Mouse (Mus musculus) limb, embryonic 12.5 days (tissue): ENCODE data around the gene Cngb1. TPM values are rescaled to one million over a fixed set of nuclear protein-coding genes. Genes with fewer than 3 reads are reported as not detected.

Experiments used
- ATAC-seq: fragments of 200-750 bp; cut with Nextera tagmentation; 2 replicates; pipeline ENCODE4 v1.8.0; 2017; ENCODE audit warnings: low read depth, moderate TSS enrichment; ENCODE audit not compliant: insufficient number of reproducible peaks, insufficient read depth, low FRiP score, low TSS enrichment
- H3K27ac ChIP-seq: fragments of 300-500 bp; sonication (generic); 2 replicates; pipeline ENCODE4 v1.5.1; 2016; ENCODE audit warnings: mild to moderate bottlenecking, moderate library complexity
- H3K27me3 ChIP-seq: fragments of 300-500 bp; sonication (generic); 2 replicates; pipeline ENCODE4 v1.6.1; 2016; ENCODE audit warnings: mild to moderate bottlenecking, moderate library complexity
- H3K36me3 ChIP-seq: fragments of 300-500 bp; sonication (generic); 2 replicates; pipeline ENCODE4 v1.6.1; 2016; ENCODE audit warnings: mild to moderate bottlenecking, moderate library complexity
- H3K4me1 ChIP-seq: fragments of 300-500 bp; sonication (generic); replicated peaks from 2 replicates; pipeline ENCODE4 v1.6.1; 2016
- H3K4me2 ChIP-seq: fragments of 300-500 bp; sonication (generic); 2 replicates; pipeline ENCODE4 v1.6.1; 2016; ENCODE audit warnings: mild to moderate bottlenecking, moderate library complexity
- H3K4me3 ChIP-seq: fragments of 300-500 bp; sonication (generic); replicated peaks from 2 replicates; pipeline ENCODE4 v1.5.1; 2016; ENCODE audit warnings: mild to moderate bottlenecking
- H3K9ac ChIP-seq: fragments of 300-500 bp; sonication (generic); replicated peaks from 2 replicates; pipeline ENCODE4 v1.6.1; 2016; ENCODE audit warnings: mild to moderate bottlenecking, moderate library complexity
- H3K9me3 ChIP-seq: fragments of 300-500 bp; sonication (generic); 2 replicates; pipeline ENCODE4 v1.6.1; 2016; ENCODE audit warnings: mild to moderate bottlenecking, moderate library complexity
- WGBS: fragments of 180-500 bp; shearing (Covaris S2); methylation state at CpG from one replicate; pipeline ENCODE4 v1.1.7; 2016; 5-methylcytosine and 5-hydroxymethylcytosine counted together
- polyA plus RNA-seq: library from polyadenylated mRNA; unstranded; fragments of >200 nt; fragmentation: Nextera tagmentation; extraction: Ambion mirVana; gene quantifications from 2 replicates; pipeline ENCODE4 v1.2.1, GENCODE M21; 2016

Gene Cngb1
- 0.26 TPM in 1 of 2 replicates, not detected in the other for polyA plus RNA-seq

DNA sequence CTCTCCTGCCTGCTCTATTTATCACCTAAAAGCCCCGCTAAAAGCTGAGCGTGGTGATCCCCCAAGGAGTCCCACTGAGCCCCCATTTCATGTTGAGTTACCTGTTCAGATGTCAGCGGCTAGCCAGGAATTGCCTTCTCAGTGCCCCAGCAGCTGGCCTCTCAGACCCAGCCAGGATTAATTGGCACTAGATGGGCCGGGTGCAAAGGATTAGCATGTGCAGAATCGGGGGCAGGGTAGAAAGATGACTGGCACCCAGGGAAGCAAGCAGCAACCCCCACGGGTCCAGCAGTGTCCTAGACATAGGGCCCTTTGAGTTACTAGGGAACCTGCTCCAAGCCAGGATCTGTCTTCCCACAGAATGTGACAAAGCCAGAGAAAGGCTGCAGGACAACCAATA lies at the start of gene Cngb1:
Gene Cngb1, minus strand, starts transcription at position 155 of the 400 bp plus-strand sequence.
- Histone ChIP-seq H3K36me3 (no peaks in the 10 kb centered on the region), H3K27me3 (no peaks in the 10 kb centered on the region; the same call in 1 of the 2 replicates), H3K9ac (no peak within 1 kb of the TSS), H3K4me2 (no peak within 1 kb of the TSS), H3K9me3 (no peaks in the 10 kb centered on the region), H3K4me3 (no peak within 1 kb of the TSS), H3K27ac (no peak within 1 kb of the TSS), H3K4me1 (no peaks in the 10 kb centered on the region)
- ATAC-seq = no peak
- WGBS = 40% methylated on average over 6 of the region's 6 CpGs

DNA sequence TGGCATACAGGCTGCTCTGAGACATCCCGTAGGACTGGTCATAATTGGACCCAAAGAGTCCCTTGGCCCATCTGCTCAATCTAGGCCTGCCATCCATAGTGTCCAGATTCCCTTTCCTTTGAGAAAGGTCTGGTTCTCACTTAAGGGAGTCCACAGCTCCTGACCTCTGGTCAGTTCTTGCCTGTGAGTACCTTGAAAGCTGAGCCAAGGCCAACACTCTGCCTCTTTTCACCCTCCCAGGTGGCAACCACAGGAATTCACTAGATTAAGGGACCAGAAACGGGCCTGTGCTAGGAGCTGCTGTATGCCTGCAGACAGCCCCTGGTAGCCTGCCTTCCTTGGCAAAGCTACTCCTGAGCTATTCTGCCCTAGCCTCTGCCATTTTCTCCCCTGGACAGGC lies 48.2 kb upstream of the Cngb1 start:
- no peaks in the 10 kb centered on the region for H3K9me3 ChIP-seq
- 78% methylated on average over 2 of the region's 2 CpGs for WGBS
- H3K27ac ChIP-seq = no peak overlapping the region
- H3K27me3 ChIP-seq = peaks cover 39% of the 10 kb centered on the region
- peaks cover 23% of the 10 kb centered on the region for H3K4me1 ChIP-seq
- H3K4me3 ChIP-seq = no peak overlapping the region
- ATAC-seq = no peak
- H3K4me2 ChIP-seq = no peak overlapping the region
- H3K36me3 ChIP-seq = no peaks in the 10 kb centered on the region
- no peak overlapping the region for H3K9ac ChIP-seq

DNA sequence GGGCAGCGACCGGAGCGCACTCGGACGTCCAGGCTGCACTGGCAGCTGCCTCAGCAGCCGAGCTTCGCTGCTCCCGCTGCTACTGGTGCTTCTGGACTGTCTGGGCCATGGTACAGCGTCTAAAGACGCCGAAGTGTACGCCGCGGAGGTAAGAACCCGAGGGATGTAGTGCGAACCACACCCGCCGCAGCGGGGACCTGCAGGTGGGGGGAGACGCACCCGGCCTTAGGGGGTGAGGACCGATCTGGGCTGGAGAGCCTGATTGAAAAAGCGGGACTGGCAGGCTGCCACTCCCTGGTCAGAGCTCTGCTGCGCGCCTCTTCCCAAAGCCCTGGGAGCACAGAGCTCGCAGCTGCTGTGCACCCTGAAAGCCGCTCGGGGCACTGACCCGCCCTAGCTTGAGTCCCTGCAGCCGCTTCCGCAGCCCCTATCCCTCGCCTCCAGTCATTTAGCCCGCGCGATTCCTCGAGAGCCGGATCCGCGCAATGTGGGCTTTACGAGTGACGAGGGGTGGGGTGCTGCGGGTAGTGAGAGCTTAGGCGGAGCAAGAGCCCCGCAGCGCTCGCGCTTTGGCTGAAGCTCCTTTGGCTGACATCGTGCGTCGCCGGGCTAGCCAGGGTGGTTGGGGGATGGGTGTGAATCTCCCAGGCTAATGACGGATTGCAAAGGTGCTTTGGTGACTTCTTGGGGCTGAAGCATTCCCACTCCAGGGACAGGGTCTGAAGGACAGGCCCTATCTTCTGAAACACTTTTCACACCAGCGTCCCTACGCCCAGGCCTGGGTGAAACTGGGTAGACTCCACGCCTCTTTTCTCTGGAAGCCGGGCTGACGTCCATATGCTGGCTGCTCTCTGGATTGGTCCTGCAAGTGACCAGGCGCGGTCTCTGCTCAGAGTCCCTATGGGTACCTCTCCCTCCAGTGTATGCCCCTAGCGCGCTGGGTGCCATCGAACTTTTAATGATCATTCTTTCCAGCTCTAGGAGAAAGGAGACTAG lies 46.8 kb upstream of the Cngb1 start:
- Histone ChIP-seq H3K9ac (peak overlapping the region; percentile 83), H3K36me3 (no peaks in the 10 kb centered on the region), H3K27me3 (peaks cover 53% of the 10 kb centered on the region), H3K9me3 (no peaks in the 10 kb centered on the region), H3K4me1 (peaks cover 19% of the 10 kb centered on the region), H3K4me2 (peak overlapping the region; percentile 98), H3K4me3 (peak overlapping the region; percentile 73), H3K27ac (0 out of 2 replicates have a peak overlapping the region, but pooled peaks have one; percentile 62)
- 2% methylated on average over 62 of the region's 62 CpGs for whole genome bisulfite sequencing
- ATAC-seq = peak; percentile 26; the same call in 1 of the 2 replicates

DNA sequence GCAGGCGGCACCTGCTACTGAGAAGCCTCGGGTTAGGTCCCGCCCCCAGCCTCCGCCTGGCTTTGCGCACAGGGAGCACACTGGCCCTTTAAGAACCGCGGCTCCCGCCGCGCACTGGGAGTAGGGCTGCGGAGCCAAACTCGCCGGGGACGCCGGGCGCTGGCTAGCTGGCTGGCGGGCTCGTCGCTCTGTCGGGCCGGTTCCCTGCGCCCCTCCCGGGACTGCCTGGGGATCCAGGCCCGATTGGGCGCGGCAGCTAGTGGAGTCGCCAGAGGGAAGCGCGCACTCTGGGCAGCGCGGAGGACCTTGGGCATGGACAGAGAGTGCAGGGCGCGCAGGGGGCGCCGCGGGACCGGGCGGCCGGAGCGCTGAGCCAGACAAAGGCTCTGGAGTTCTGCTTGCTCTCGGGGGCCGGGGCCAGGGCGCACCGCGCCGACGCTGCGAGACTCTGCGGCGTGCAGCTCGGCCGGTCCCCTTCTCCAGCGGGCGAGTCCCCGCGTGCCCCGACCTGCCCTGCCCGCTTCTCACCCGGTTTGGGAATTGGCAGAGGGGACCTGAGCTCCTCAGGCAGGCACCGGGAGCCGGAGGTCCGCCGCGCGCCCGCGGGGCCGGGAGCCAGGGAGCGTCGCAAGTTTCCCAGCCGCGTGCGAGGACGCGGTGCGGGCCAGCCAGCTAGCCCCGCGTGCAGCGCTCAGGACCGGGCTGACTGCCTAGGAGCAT lies 45.9 kb upstream of the Cngb1 start, which contains the start of gene Mmp15:
Gene Mmp15, plus strand, starts transcription at position 118 of the 720 bp plus-strand sequence.
- Histone ChIP-seq H3K27ac (peak within 1 kb of the TSS; percentile 62; the same call in 1 of the 2 replicates), H3K4me2 (peak within 1 kb of the TSS; percentile 98), H3K27me3 (peaks cover 56% of the 10 kb centered on the region), H3K36me3 (no peaks in the 10 kb centered on the region), H3K9ac (peak within 1 kb of the TSS; percentile 83), H3K4me1 (peaks cover 19% of the 10 kb centered on the region), H3K4me3 (peak within 1 kb of the TSS; percentile 73), H3K9me3 (no peaks in the 10 kb centered on the region)
- WGBS = under 1% methylated on average over 80 of the region's 80 CpGs
- peak; percentile 57 for ATAC-seq

DNA sequence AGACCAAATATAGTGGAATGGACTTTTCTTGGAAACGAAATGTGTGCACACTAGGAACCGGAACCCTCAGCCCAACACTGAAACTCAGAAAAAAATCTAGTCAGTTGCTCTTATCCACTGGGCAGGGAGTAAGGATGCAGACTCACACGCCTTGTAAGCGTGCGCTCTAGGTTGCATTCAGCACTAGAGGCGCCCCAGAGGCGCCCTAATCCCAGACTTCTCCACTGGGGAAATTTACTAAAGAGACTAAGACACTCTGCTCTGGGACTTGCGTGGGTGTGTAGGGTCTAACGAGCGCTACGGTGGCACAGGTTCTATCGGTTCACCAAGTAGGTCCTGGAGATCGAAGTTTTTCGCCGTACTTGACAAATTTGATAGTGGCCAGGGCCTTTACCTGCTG lies 45.1 kb upstream of the Cngb1 start:
- no peak for ATAC-seq
- WGBS = 2% methylated on average over 15 of the region's 15 CpGs
- Histone ChIP-seq H3K4me2 (peak overlapping the region; percentile 98), H3K9me3 (no peaks in the 10 kb centered on the region), H3K27ac (no peak overlapping the region), H3K27me3 (peaks cover 56% of the 10 kb centered on the region), H3K36me3 (no peaks in the 10 kb centered on the region), H3K4me3 (peak overlapping the region; percentile 73), H3K9ac (no peak overlapping the region), H3K4me1 (peaks cover 19% of the 10 kb centered on the region)

DNA sequence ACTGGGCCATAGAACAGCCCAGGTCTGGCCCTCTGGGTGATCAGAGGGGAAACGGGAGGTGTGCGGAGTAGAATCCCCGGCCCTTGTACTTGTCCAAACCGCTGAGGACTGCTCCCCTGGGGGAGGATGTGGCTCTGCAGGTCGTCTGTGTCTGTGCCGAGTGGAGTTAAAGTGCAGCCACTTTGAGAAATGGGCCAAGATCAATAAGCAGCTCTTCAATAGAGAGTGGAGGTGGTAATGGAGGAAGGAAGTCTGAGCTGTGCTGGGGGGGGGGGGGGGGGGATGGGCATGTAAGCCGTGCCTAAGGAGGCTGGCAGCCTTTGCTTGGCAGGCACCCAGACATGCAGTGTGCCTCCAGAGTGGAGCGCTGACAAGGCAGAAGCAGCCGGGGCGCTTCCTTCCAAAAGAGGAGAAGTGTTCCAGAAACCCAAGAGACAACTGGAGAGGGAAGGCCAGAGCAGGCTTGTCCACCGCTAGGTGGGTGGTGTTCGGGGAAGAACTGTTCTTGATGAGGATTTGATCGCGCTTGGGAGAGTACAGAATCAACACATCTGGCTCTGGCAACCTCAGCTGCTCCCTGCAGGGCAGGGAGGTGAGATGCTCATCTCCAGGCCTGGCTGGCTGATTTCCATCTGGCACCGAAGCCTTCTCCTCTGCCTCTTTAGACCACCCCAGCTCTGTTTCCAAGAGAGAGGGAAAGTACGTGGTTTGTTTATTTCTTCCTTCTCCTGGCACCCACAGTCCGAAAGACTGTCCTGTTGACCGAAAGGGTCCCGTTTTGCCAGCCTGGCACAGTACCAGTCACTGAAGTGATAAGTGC lies 42.6 kb upstream of the Cngb1 start:
- H3K4me2 ChIP-seq = no peak overlapping the region
- H3K27ac ChIP-seq = no peak overlapping the region
- peaks cover 19% of the 10 kb centered on the region for H3K4me1 ChIP-seq
- no peak overlapping the region for H3K4me3 ChIP-seq
- peaks cover 46% of the 10 kb centered on the region for H3K27me3 ChIP-seq
- H3K9ac ChIP-seq = no peak overlapping the region
- WGBS = 67% methylated on average over 19 of the region's 19 CpGs
- H3K36me3 ChIP-seq = peaks cover 18% of the 10 kb centered on the region
- no peak for ATAC-seq
- H3K9me3 ChIP-seq = no peaks in the 10 kb centered on the region

DNA sequence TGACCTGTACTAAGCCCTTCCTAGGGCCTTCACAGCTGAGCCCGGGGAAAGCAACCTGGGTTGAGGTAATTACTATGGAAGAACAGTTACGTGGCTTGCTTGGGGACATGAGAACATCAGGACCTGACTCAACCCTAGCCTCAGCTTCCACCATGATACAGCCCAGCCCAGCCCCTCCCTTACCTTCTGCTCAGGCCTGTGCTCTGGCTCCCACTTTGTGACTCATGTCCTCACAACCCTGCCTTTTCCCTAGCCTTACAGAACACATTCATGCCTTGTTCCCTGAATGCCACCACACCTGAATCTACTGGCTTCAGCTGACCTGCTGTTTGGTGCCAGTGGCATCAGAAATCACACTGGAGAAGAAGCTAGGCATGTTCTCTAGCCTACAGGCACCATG lies 42.0 kb upstream of the Cngb1 start:
- no peak overlapping the region for H3K9ac ChIP-seq
- no peak overlapping the region for H3K4me2 ChIP-seq
- H3K27ac ChIP-seq = no peak overlapping the region
- H3K4me3 ChIP-seq = no peak overlapping the region
- H3K9me3 ChIP-seq = no peaks in the 10 kb centered on the region
- peaks cover 12% of the 10 kb centered on the region for H3K4me1 ChIP-seq
- WGBS = 84% methylated on average over 2 of the region's 2 CpGs
- no peak for ATAC-seq
- peaks cover 25% of the 10 kb centered on the region for H3K36me3 ChIP-seq
- peaks cover 40% of the 10 kb centered on the region for H3K27me3 ChIP-seq

DNA sequence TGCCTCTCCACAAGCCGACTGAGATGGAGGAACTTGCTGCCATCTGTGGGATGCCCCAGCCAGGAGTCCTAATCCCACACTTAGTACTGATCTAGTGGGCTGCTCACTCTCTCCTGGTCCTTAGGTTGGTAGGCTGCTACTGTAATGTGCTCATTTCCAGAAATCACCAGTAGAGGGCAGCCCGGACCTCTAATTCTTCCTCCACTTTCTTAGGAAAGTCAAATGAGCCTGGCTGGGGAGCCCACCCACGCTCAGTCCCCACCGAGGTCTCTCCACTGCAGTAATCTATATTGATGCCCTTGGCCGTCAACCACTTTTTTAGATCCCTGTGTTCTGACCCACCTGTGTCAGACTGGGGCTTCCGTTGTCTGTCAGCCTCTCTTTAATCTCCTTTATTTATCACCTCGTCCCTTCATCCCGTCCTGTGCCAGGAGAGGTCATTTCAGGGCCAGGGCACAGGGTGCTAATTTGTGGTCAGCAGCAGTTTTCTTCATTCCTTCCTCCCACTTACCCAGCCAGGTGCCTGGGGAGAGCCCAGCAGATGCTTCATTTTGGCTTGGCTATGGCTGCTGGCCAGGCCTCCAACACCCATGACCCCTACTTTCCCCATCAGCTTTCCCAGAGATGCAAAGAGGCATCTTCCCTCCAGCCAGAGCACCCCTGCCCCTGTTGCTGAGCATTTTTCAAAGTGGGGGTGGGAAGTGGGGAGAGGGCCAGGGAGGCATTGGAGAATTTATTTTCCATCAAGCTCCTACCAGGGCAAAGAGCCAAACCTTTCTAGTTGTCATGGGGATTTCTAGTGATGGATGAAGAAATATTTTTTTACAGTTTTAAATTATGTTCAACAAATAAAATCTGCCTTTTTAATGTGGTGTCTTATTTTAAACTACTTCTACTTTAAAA lies 40.5 kb upstream of the Cngb1 start:
- Histone ChIP-seq H3K9me3 (no peaks in the 10 kb centered on the region), H3K27me3 (peaks cover 37% of the 10 kb centered on the region), H3K9ac (no peak overlapping the region), H3K4me1 (peaks cover 9% of the 10 kb centered on the region), H3K4me2 (no peak overlapping the region), H3K27ac (no peak overlapping the region), H3K36me3 (peaks cover 36% of the 10 kb centered on the region), H3K4me3 (no peak overlapping the region)
- peak; percentile 47; the same call in 1 of the 2 replicates for ATAC-seq
- 12% methylated on average over 8 of the region's 8 CpGs for WGBS

DNA sequence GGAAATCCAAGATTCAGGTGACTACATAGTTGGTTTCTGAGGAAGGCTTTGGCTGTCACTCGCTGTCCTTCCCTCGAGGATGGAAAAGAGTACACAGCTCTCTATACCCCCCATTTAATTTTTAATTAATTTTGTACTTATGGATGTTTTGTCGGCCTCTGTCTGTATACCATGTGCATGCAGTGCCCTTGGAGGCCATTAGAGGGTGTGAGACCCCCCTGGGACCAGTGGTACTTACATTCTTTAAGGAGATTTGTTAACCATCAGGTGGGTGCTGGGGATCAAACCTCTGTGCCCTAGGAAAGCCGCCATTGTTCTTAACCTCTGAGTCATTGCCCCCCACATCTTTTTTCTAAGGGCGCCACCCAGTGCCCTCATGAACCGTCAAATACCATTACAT lies 38.3 kb upstream of the Cngb1 start:
- no peak for ATAC-seq
- Histone ChIP-seq H3K4me1 (no peaks in the 10 kb centered on the region), H3K9me3 (no peaks in the 10 kb centered on the region), H3K4me2 (no peak overlapping the region), H3K27ac (no peak overlapping the region), H3K4me3 (no peak overlapping the region), H3K27me3 (peaks cover 19% of the 10 kb centered on the region), H3K9ac (no peak overlapping the region), H3K36me3 (peaks cover 52% of the 10 kb centered on the region)
- 81% methylated on average over 6 of the region's 6 CpGs for WGBS

DNA sequence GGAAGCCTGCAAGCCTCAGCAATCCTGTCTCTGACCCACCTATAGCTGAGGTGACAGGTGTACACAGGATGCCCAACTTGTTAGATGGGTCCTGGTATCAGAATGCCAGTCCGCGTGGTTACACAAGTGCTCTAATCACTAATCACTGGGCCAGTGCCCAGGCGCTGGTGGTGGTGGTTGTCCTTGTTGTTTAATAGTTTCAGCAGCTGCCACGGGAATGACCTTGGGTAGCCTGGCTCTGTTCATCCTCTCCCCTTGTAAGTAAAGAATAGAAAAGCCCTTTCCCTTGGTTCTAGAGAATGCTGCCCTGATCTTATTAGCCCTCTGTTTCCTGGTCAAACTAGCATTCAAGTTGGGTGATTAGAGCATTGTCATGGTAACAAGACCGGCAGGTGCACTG lies 35.3 kb upstream of the Cngb1 start:
- Histone ChIP-seq H3K4me2 (no peak overlapping the region), H3K9ac (no peak overlapping the region), H3K9me3 (no peaks in the 10 kb centered on the region), H3K4me1 (no peaks in the 10 kb centered on the region), H3K36me3 (peaks cover 78% of the 10 kb centered on the region), H3K27ac (no peak overlapping the region), H3K27me3 (no peaks in the 10 kb centered on the region), H3K4me3 (no peak overlapping the region)
- no peak for ATAC-seq
- 74% methylated on average over 5 of the region's 5 CpGs for WGBS
